Mouse (Mus musculus) limb, embryonic 10.5 days (tissue): ENCODE results near the gene Slfn9. TPM values are rescaled to one million over a fixed set of nuclear protein-coding genes. Genes with fewer than 3 reads are reported as not detected.
A peak's percentile ranks its signal among the peaks of the same experiment; 100 is the strongest.
"Not testable (repeated sequence)": the region's sequence is repeated elsewhere in the genome, so short reads cannot be mapped to it uniquely, and the experiment has no call there.

Experiments
- DNase-seq: peaks from one replicate; pipeline ENCODE4 v3.0.0-alpha.2; 2017; ENCODE audit warnings: low spot score
- H3K27ac ChIP-seq: fragments of 300-500 bp; sonication (generic); 2 replicates; pipeline ENCODE4 v1.5.1; 2016; ENCODE audit warnings: mild to moderate bottlenecking
- H3K27me3 ChIP-seq: fragments of 300-500 bp; sonication (generic); 2 replicates; pipeline ENCODE4 v1.6.1; 2016; ENCODE audit warnings: low read depth, mild to moderate bottlenecking; ENCODE audit not compliant: poor library complexity, severe bottlenecking
- H3K36me3 ChIP-seq: fragments of 300-500 bp; sonication (generic); 2 replicates; pipeline ENCODE4 v1.6.1; 2016; ENCODE audit warnings: mild to moderate bottlenecking, moderate library complexity
- H3K4me1 ChIP-seq: fragments of 300-500 bp; sonication (generic); 2 replicates; pipeline ENCODE4 v1.6.1; 2016
- H3K4me3 ChIP-seq: fragments of 300-500 bp; sonication (generic); 2 replicates; pipeline ENCODE4 v1.5.1; 2016; ENCODE audit warnings: mild to moderate bottlenecking, moderate library complexity
- H3K9me3 ChIP-seq: fragments of 300-500 bp; sonication (generic); replicated peaks from 2 replicates; pipeline ENCODE4 v1.6.1; 2016; ENCODE audit warnings: mild to moderate bottlenecking
- WGBS: fragments of 180-500 bp; shearing (Covaris S2); methylation state at CpG from one replicate; pipeline ENCODE4 v1.1.7; 2016; 5-methylcytosine and 5-hydroxymethylcytosine counted together
- polyA plus RNA-seq: library from polyadenylated mRNA; unstranded; fragments of >200 nt; fragmentation: Nextera tagmentation; extraction: Ambion mirVana; gene quantifications from 2 replicates; pipeline ENCODE4 v1.2.1, GENCODE M21; 2016

Gene Slfn9
- polyA plus RNA-seq = 10.1 and 15.1 TPM in 2 replicates

DNA sequence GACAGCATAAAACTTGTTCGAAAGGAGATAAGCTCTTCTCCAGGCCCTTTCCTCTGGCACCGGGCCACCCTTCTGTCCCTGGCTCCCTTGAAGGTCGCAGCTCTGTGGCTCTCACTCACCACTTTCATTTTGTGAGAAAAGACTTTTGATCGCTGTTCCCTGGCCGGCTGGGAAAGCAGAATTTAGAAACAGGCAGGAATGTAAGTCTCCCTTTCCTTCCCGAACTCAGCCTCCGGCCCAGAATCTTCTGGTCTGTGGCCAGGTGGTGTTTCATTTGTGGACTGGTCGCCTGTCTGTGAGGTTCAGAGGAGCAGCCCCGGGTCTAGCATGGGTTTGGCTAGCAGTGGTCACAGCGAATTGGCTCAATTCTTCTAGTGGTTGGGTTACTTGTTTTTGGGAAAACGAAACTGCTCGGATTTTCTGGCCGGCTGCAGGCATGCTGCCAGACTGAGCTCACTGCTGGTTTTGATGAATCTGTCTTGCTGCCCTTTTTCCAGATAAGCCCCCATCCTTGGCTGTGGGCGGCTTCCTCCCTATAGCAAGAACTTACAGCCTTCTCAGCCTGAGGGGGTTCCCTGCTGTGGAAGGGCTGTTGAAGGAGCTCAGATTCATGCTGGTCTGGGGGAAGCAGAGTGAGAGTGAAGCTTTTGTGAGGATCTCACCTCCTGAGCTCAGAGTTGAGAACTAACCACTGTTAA lies at the start of gene Slfn9:
Slfn9 (minus strand) TSS at position 362 of the 698 bp plus-strand sequence.
- Histone ChIP-seq H3K9me3 (no peaks in the 10 kb centered on the region), H3K27ac (peak within 1 kb of the TSS; percentile 76), H3K4me1 (peaks cover 29% of the 10 kb centered on the region), H3K4me3 (peak within 1 kb of the TSS; percentile 53), H3K27me3 (0 out of 2 replicates have a peak, but pooled peaks cover 11% of the 10 kb centered on the region), H3K36me3 (peaks cover 9% of the 10 kb centered on the region; the same call in 1 of the 2 replicates)
- DNase-seq = peak; percentile 63
- 12% methylated on average over 14 of the region's 14 CpGs for WGBS

- DNase-seq = no peak
- H3K9me3 ChIP-seq = no peaks in the 10 kb centered on the region
- H3K4me1 ChIP-seq = no peaks in the 10 kb centered on the region
- no peak overlapping the region for H3K27ac ChIP-seq
- peaks cover 10% of the 10 kb centered on the region; the same call in 1 of the 2 replicates for H3K27me3 ChIP-seq
- H3K4me3 ChIP-seq = no peak overlapping the region
- H3K36me3 ChIP-seq = no peaks in the 10 kb centered on the region
Observed at GRCm38 (mm10) chr11:83041000-83041399, 49.4 kb upstream of the Slfn9 start.

GRCm38 (mm10) chr11:83040325-83040724 lies 48.7 kb upstream of the Slfn9 start:
- Histone ChIP-seq H3K4me1 (no peaks in the 10 kb centered on the region), H3K27me3 (peaks cover 10% of the 10 kb centered on the region; the same call in 1 of the 2 replicates), H3K36me3 (no peaks in the 10 kb centered on the region), H3K4me3 (peak overlapping the region; percentile 24; the same call in 1 of the 2 replicates), H3K9me3 (no peaks in the 10 kb centered on the region), H3K27ac (no peak overlapping the region)
- 21% methylated on average over 1 of the region's 1 CpGs for WGBS
- DNase-seq = no peak

DNA sequence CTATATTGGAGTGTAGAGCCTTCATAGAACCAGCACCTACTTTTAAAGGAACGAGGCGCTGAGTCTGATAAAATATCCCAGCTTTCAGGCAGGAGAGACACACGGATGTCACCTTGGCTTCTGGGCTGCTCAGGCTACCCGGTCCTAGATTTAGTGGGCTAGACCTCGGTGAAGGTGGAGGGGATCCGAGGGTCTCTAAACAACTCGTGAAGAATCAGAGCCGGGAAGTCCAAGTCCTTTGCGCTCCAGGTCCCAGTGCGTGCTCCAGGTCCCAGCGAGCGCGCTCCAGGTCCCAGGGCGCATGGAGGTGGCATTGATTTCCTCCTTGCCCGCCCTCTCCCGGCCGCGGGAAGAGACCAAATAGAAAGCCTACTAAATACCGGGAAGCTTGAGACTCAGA lies 48.2 kb upstream of the Slfn9 start:
- DNase-seq = no peak
- Histone ChIP-seq H3K4me1 (no peaks in the 10 kb centered on the region), H3K4me3 (peak overlapping the region; percentile 24; the same call in 1 of the 2 replicates), H3K27ac (no peak overlapping the region), H3K36me3 (no peaks in the 10 kb centered on the region), H3K27me3 (peaks cover 10% of the 10 kb centered on the region; the same call in 1 of the 2 replicates), H3K9me3 (no peaks in the 10 kb centered on the region)
- 14% methylated on average over 19 of the region's 19 CpGs for WGBS

DNA sequence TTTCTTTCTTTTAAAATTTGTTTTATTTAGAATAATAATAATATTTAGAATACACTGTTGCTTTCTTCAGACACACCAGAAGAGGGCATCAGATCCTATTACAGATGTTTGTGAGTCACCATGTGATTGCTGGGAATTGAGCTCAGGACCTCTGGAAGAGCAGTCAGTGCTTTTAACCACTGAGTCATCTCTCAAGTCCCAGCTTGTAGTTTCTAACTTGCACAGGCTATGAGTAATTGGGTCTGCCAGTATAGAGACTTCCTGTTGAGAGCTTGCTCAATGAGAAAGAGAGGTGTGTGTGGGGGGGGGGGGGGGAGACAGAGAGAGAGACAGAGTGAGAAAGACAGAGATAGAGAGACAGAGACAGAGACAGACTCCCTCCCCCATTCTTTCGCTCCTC lies 47.5 kb upstream of the Slfn9 start:
- 20% methylated on average over 1 of the region's 1 CpGs for WGBS
- no peak overlapping the region for H3K4me3 ChIP-seq

GRCm38 (mm10) chr11:83038686-83039085 lies 47.1 kb upstream of the Slfn9 start:
- not testable (repeated sequence) for H3K4me3 ChIP-seq, H3K36me3 ChIP-seq, H3K4me1 ChIP-seq, DNase-seq, H3K9me3 ChIP-seq, H3K27ac ChIP-seq, H3K27me3 ChIP-seq
- 87% methylated on average over 3 of the region's 3 CpGs for WGBS

More for the DNA sequence above, 47.5 kb upstream of the Slfn9 start:
- H3K9me3 ChIP-seq = no peaks in the 10 kb centered on the region
- no peak for DNase-seq
- no peak overlapping the region for H3K27ac ChIP-seq
- H3K4me1 ChIP-seq = no peaks in the 10 kb centered on the region
- H3K36me3 ChIP-seq = no peaks in the 10 kb centered on the region
- peaks cover 10% of the 10 kb centered on the region; the same call in 1 of the 2 replicates for H3K27me3 ChIP-seq

GRCm38 (mm10) chr11:83020621-83021020 lies 29.0 kb upstream of the Slfn9 start, which contains the start of gene Slfn8:
Slfn8 (minus strand) TSS chr11:83020810.
- DNase-seq = no peak
- Histone ChIP-seq H3K9me3 (no peaks in the 10 kb centered on the region), H3K4me1 (no peaks in the 10 kb centered on the region), H3K27ac (no peak within 1 kb of the TSS), H3K27me3 (no peaks in the 10 kb centered on the region), H3K36me3 (no peaks in the 10 kb centered on the region), H3K4me3 (no peak within 1 kb of the TSS)
- 86% methylated on average over 5 of the region's 5 CpGs for WGBS

GRCm38 (mm10) chr11:83019561-83020519 lies 28.2 kb upstream of the Slfn9 start:
- H3K4me3 ChIP-seq, DNase-seq, H3K4me1 ChIP-seq, H3K36me3 ChIP-seq, H3K27ac ChIP-seq, H3K9me3 ChIP-seq, H3K27me3 ChIP-seq: not testable (repeated sequence)
- WGBS = 81% methylated on average over 18 of the region's 18 CpGs

DNA sequence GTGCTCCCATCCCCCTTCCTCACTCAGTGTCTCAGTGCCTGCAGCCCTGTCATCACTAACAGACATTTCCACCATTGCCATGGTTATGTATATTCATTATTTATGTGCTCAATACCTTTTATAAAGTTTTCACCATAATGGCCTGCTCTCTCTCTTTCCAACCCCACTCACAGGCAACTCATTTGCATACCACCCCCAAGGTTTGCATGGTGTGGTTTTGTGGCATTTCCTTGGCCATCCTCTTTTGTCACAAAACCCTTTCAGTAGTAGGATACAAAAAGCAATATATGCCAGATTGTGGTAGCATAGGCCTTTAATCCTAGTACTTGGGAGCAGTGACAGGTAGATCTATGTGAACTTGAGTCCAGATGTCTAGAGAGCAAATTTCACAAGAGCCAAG lies 24.5 kb upstream of the Slfn9 start:
- no peak overlapping the region for H3K4me3 ChIP-seq
- H3K4me1 ChIP-seq = no peaks in the 10 kb centered on the region
- H3K9me3 ChIP-seq = no peaks in the 10 kb centered on the region
- H3K27ac ChIP-seq = no peak overlapping the region
- no peak for DNase-seq
- no peaks in the 10 kb centered on the region for H3K27me3 ChIP-seq
- no peaks in the 10 kb centered on the region for H3K36me3 ChIP-seq

GRCm38 (mm10) chr11:83013356-83013755 lies 21.7 kb upstream of the Slfn9 start:
- Histone ChIP-seq H3K36me3 (no peaks in the 10 kb centered on the region), H3K4me1 (no peaks in the 10 kb centered on the region), H3K4me3 (no peak overlapping the region), H3K27me3 (no peaks in the 10 kb centered on the region), H3K27ac (no peak overlapping the region), H3K9me3 (no peaks in the 10 kb centered on the region)
- DNase-seq = no peak
- WGBS = 96% methylated on average over 1 of the region's 1 CpGs

DNA sequence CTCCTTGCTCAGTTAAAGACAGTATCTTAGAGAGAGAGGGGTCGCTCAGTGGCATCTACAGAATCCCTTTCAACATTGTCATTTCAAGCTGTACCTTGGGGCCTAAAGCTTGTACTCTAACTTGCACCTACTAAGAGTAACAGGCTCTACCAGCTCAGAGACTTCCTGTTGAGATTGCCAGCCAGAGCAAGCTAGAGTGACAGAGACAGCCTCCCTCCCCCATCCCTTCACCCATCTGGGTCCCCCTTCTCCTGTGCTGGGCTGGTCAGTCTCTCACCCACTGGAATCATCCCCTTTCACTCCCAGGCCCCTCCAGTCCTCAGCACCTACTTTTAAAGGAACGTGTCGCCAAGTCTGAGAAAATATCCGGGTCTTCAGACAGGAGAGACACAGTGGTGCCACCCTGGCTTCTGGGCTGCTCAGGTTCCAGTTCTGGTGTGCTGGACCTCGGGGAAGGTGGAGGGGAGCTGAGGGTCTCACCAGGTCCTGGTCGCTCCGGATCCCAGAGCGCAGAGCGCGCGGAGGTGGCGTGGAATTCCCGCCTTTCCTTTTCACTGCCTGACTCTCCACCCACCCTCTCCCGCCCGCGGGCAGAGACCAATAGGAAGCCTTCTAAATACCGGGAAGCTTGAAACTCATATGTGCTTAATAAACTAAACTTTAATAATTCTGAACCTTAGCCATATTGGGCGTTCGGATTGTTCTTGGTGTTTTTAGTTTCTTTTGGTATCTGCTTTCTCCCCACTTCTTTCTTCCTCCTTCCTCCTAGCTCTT lies 831 bp downstream of the Slfn9 start:
- Histone ChIP-seq H3K27ac (peak overlapping the region; percentile 76), H3K4me3 (peak overlapping the region; percentile 53), H3K4me1 (peaks cover 29% of the 10 kb centered on the region), H3K27me3 (0 out of 2 replicates have a peak, but pooled peaks cover 11% of the 10 kb centered on the region), H3K36me3 (peaks cover 13% of the 10 kb centered on the region; the same call in 1 of the 2 replicates)
- H3K9me3 ChIP-seq = not testable (repeated sequence)
- WGBS = 12% methylated on average over 19 of the region's 19 CpGs
- peak; percentile 76 for DNase-seq

DNA sequence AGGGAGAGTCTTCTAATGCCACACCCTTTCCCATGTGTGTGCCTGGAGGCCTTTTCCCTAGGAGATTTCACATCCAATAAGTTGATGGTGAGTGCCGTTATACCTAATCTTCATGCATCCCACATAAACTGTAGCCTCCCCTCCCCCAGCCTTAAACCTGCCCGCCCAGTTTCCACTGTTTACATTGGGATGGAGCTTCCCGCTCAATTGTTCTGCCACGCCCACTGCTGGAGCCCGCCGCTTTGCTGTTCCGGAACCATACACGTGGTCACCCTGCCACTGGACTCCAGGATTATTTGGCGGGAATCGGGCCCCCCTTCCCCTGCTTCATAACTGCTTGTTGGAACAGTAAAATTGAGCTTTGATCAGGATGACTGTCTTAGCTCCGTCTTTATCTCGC lies 2.3 kb downstream of the Slfn9 start:
- H3K9me3 ChIP-seq = no peaks in the 10 kb centered on the region
- DNase-seq = peak; percentile 49
- H3K4me3 ChIP-seq = no peak overlapping the region; the same call in 1 of the 2 replicates
- peaks cover 29% of the 10 kb centered on the region for H3K4me1 ChIP-seq
- peaks cover 27% of the 10 kb centered on the region for H3K36me3 ChIP-seq
- H3K27me3 ChIP-seq = 0 out of 2 replicates have a peak, but pooled peaks cover 11% of the 10 kb centered on the region
- H3K27ac ChIP-seq = no peak overlapping the region
- 36% methylated on average over 12 of the region's 12 CpGs for WGBS
